Mouse (Mus musculus): ENCODE data around the gene Capn9. TPM values are rescaled to one million over a fixed set of nuclear protein-coding genes. Genes with fewer than 3 reads are reported as not detected.

The Capn9 gene
- polyA plus RNA-seq, 1 experiment from 2014 or later: 0.14 TPM

DNA sequence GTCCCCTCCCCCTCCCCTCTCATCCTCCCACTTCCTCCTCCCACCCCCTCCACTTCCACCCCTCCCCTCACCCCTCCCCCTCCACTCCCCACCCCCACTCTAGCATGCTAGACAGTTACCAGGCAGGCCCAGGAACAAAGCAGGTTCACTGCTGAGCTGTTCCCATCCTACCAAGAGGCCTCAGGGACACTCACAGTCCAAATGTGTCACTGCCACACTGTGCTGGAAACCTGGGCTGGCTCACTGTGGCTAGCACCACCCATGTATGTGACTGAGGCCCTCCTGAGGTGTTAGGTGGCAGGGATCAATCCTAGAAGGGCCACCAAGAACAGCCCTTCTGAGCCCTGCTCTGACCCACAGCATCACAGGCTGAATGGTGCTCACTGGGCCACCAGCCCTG, 72.4 kb downstream of the Capn9 start:
- H3K4me3 ChIP-seq (replicated peaks; ENCODE audit: low read length): no peak overlapping the region
- H3K27me3 ChIP-seq (replicated peaks; ENCODE audit: control insufficient read depth, insufficient read depth, low read length): no peaks in the 10 kb centered on the region
- no peak overlapping the region for H3K27ac ChIP-seq (ENCODE audit: low read length)
- no peaks in the 10 kb centered on the region for H3K36me3 ChIP-seq (ENCODE audit: control insufficient read depth, insufficient read depth)
- no peaks in the 10 kb centered on the region for H3K9me3 ChIP-seq (ENCODE audit: control insufficient read depth, low read length)
- no peak for ATAC-seq
- no peak overlapping the region for H3K4me2 ChIP-seq (ENCODE audit: low read length)
- H3K9ac ChIP-seq (replicated peaks; ENCODE audit: low read depth, low read length): no peak overlapping the region
- peaks cover 28% of the 10 kb centered on the region for H3K4me1 ChIP-seq (replicated peaks; ENCODE audit: control insufficient read depth, insufficient read depth, low read length)

DNA sequence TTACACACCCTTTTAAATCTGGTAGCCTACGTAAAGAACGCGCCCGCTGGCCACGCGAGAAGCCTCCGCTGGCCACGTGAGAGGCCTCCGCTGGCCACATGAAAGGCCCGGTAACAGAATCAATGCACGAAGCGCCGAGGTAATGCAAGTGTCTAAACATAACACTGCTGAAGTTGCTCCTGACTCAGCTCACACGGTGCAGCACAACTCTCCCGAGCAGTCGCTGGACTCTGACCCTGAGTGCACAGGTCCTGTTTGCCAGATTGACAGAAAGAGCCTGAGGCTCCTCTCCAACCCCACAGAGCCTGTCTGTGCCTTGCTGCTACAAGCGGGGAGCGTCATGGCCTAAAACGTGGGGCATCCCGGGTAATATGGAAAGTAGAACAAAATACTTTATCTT, 75.9 kb downstream of the Capn9 start:
- WGBS: 91% methylated on average over 20 of the region's 20 CpGs
- no peaks in the 10 kb centered on the region for H3K36me3 ChIP-seq (ENCODE audit: control insufficient read depth, insufficient read depth)
- H3K4me3 ChIP-seq (replicated peaks; ENCODE audit: low read length): no peak overlapping the region

DNA sequence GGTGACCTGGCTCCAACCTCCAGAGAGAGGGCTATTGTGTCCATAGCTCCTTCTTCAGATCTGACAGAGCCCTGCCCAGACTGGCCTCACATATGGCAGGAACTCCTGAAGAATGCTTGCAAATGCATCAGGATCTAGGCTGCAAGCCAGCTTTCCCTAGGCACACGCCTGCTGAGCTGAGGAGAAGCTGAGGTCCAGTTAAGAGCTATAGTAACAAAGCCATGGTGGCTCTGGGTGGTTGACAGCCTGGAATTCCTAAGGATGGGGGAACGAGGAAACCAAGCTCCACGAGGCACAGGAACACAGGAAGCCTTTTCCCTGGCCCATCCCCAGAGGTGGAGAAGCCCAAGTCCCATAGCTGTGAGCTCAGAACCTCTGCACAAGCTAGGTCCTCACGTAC, 76.6 kb downstream of the Capn9 start:
- Histone ChIP-seq H3K27me3 (replicated peaks; ENCODE audit: control insufficient read depth, insufficient read depth, low read length) (no peaks in the 10 kb centered on the region), H3K9me3 (ENCODE audit: control insufficient read depth, low read length) (no peaks in the 10 kb centered on the region), H3K4me1 (replicated peaks; ENCODE audit: control insufficient read depth, insufficient read depth, low read length) (peaks cover 15% of the 10 kb centered on the region), H3K9ac (replicated peaks; ENCODE audit: low read depth, low read length) (no peak overlapping the region), H3K36me3 (ENCODE audit: control insufficient read depth, insufficient read depth) (no peaks in the 10 kb centered on the region), H3K4me2 (ENCODE audit: low read length) (no peak overlapping the region), H3K27ac (ENCODE audit: low read length) (peak overlapping the region; percentile 44; the same call in 1 of the 2 replicates), H3K4me3 (replicated peaks; ENCODE audit: low read length) (no peak overlapping the region)
- peak; percentile 47; the same call in 1 of the 2 replicates for ATAC-seq
- WGBS: 25% methylated on average over 4 of the region's 4 CpGs

More for the DNA sequence above, 75.9 kb downstream of the Capn9 start:
- no peak for ATAC-seq
- Histone ChIP-seq H3K9me3 (ENCODE audit: control insufficient read depth, low read length) (no peaks in the 10 kb centered on the region), H3K4me1 (replicated peaks; ENCODE audit: control insufficient read depth, insufficient read depth, low read length) (peaks cover 15% of the 10 kb centered on the region), H3K27ac (ENCODE audit: low read length) (no peak overlapping the region), H3K27me3 (replicated peaks; ENCODE audit: control insufficient read depth, insufficient read depth, low read length) (no peaks in the 10 kb centered on the region), H3K9ac (replicated peaks; ENCODE audit: low read depth, low read length) (no peak overlapping the region), H3K4me2 (ENCODE audit: low read length) (no peak overlapping the region)

DNA sequence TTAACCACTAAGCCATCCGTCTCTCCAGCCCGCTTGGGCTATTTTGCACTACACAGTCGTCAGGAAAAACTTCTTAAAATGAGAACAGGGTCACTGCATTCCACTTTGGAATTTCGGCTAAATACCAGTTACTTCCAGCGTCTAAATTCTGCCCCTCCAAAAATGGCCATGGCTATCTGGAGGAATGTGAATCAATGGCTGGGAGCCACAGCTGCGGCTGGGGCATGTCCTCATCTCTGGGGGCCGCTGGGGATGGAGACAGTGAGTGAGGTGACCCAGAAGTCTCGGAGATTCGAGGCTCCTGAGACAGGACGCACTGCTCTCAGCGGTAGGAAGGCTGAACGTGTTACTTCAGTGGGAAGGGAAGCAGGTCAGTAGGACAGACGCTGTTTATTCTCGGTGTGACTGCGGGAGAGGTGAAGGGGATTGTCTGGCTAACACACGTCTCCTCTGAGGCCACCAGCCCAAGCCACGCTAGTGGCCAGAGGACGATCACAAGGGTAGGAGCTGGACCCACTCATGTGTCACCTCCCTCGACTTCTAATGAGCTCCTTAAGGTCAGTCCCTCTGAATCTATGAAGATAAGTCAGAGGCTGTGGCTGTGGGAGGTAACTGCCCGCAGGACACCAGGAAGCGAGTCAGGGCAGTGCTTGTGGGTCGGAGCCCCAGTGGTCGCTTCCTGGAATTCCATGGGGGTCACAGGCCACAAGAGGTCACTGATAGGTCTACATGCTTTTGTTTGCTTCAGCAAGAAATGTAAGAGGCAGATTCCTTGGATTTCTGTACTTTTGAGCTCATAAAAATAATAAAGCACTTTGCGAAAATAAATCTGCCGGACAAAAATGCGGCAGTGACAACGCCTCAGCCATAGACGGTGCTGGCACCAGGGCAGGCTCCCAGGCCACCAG, 77.9 kb downstream of the Capn9 start:
- H3K27ac ChIP-seq (ENCODE audit: low read length): no peak overlapping the region
- ATAC-seq: no peak
- no peak overlapping the region for H3K4me3 ChIP-seq (replicated peaks; ENCODE audit: low read length)
- WGBS: 86% methylated on average over 28 of the region's 28 CpGs
- no peaks in the 10 kb centered on the region for H3K36me3 ChIP-seq (ENCODE audit: control insufficient read depth, insufficient read depth)
- peaks cover 19% of the 10 kb centered on the region for H3K4me1 ChIP-seq (replicated peaks; ENCODE audit: control insufficient read depth, insufficient read depth, low read length)
- no peaks in the 10 kb centered on the region for H3K27me3 ChIP-seq (replicated peaks; ENCODE audit: control insufficient read depth, insufficient read depth, low read length)
- no peaks in the 10 kb centered on the region for H3K9me3 ChIP-seq (ENCODE audit: control insufficient read depth, low read length)
- H3K9ac ChIP-seq (replicated peaks; ENCODE audit: low read depth, low read length): no peak overlapping the region
- no peak overlapping the region for H3K4me2 ChIP-seq (ENCODE audit: low read length)

DNA sequence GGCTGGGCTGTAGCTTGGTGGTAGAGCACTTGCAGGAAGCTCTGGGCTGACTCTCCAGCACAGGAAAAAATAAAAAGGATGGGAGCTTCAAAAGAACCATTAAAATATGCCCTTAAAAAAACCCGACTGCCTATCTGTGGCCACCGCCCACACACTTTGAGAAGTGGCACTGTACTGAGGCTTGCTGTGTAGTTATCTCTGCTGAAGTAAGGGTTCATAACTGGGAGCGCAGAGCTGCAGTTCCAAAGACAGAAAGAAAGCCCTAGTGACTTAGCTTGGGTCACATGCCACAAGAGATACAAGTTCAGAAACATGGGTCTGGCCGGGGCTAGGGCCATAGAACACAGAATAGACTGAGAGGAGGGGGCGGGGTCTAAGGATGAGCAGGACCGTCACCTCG, 82.0 kb downstream of the Capn9 start:
- Histone ChIP-seq H3K27ac (ENCODE audit: low read length) (peak overlapping the region; percentile 56), H3K4me1 (replicated peaks; ENCODE audit: control insufficient read depth, insufficient read depth, low read length) (peaks cover 44% of the 10 kb centered on the region), H3K36me3 (ENCODE audit: control insufficient read depth, insufficient read depth) (peaks cover 2% of the 10 kb centered on the region; the same call in 1 of the 2 replicates), H3K27me3 (replicated peaks; ENCODE audit: control insufficient read depth, insufficient read depth, low read length) (no peaks in the 10 kb centered on the region), H3K9ac (replicated peaks; ENCODE audit: low read depth, low read length) (no peak overlapping the region), H3K9me3 (ENCODE audit: control insufficient read depth, low read length) (no peaks in the 10 kb centered on the region), H3K4me3 (replicated peaks; ENCODE audit: low read length) (no peak overlapping the region), H3K4me2 (ENCODE audit: low read length) (no peak overlapping the region)
- no peak for ATAC-seq
- WGBS: 74% methylated on average over 7 of the region's 7 CpGs

DNA sequence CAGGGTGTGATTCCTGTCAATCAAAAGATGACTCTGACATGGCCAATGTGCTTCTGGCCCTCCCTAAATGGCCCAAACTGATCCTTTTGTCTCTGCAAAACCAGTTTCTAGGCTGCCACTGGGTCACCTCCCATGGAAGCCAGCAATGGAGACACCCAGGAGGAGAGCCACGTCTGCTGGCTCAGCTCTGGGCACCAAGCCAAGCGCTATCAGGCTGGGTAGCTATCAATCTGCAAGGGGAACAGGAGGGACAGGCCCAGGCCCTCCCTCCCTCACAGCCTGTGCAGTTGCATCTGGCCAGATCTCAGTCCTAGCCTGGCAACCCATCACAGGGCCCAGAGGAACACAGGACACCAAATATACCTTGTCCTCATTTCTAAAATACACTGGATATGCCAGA, 82.5 kb downstream of the Capn9 start:
- no peak overlapping the region for H3K4me3 ChIP-seq (replicated peaks; ENCODE audit: low read length)
- ATAC-seq: peak; percentile 56
- H3K9ac ChIP-seq (replicated peaks; ENCODE audit: low read depth, low read length): no peak overlapping the region
- H3K4me2 ChIP-seq (ENCODE audit: low read length): no peak overlapping the region
- H3K4me1 ChIP-seq (replicated peaks; ENCODE audit: control insufficient read depth, insufficient read depth, low read length): peaks cover 44% of the 10 kb centered on the region
- no peaks in the 10 kb centered on the region for H3K27me3 ChIP-seq (replicated peaks; ENCODE audit: control insufficient read depth, insufficient read depth, low read length)
- 31% methylated on average over 2 of the region's 2 CpGs for WGBS
- H3K9me3 ChIP-seq (ENCODE audit: control insufficient read depth, low read length): no peaks in the 10 kb centered on the region
- H3K36me3 ChIP-seq (ENCODE audit: control insufficient read depth, insufficient read depth): peaks cover 2% of the 10 kb centered on the region; the same call in 1 of the 2 replicates
- peak overlapping the region; percentile 56 for H3K27ac ChIP-seq (ENCODE audit: low read length)

DNA sequence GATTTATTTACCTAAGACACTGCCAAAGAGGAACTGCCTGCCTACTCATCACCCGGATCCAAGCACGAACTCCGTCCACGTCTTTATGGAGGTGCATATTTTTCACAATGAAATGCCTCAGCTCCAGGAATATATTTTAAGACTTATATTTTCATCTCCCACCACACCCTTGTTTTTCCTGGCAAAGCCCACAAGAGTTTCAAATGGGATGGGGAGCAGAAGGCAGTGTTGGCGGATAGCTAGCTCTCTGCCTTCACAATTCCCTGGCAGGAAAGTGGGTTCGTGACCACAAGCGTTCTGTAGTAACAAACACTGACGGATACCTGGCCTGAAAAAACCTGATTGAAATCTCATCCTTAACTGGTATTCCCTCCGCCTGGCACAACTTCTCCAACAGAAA, 85.9 kb downstream of the Capn9 start:
- peak overlapping the region; percentile 91 for H3K4me2 ChIP-seq (ENCODE audit: low read length)
- H3K9ac ChIP-seq (replicated peaks; ENCODE audit: low read depth, low read length): peak overlapping the region; percentile 90
- WGBS: 42% methylated on average over 9 of the region's 9 CpGs
- peaks cover 44% of the 10 kb centered on the region for H3K4me1 ChIP-seq (replicated peaks; ENCODE audit: control insufficient read depth, insufficient read depth, low read length)
- no peaks in the 10 kb centered on the region for H3K9me3 ChIP-seq (ENCODE audit: control insufficient read depth, low read length)
- H3K4me3 ChIP-seq (replicated peaks; ENCODE audit: low read length): peak overlapping the region; percentile 87
- H3K36me3 ChIP-seq (ENCODE audit: control insufficient read depth, insufficient read depth): peaks cover 2% of the 10 kb centered on the region; the same call in 1 of the 2 replicates
- H3K27me3 ChIP-seq (replicated peaks; ENCODE audit: control insufficient read depth, insufficient read depth, low read length): no peaks in the 10 kb centered on the region
- ATAC-seq: no peak
- 0 out of 2 replicates have a peak overlapping the region, but pooled peaks have one; percentile 23 for H3K27ac ChIP-seq (ENCODE audit: low read length)

DNA sequence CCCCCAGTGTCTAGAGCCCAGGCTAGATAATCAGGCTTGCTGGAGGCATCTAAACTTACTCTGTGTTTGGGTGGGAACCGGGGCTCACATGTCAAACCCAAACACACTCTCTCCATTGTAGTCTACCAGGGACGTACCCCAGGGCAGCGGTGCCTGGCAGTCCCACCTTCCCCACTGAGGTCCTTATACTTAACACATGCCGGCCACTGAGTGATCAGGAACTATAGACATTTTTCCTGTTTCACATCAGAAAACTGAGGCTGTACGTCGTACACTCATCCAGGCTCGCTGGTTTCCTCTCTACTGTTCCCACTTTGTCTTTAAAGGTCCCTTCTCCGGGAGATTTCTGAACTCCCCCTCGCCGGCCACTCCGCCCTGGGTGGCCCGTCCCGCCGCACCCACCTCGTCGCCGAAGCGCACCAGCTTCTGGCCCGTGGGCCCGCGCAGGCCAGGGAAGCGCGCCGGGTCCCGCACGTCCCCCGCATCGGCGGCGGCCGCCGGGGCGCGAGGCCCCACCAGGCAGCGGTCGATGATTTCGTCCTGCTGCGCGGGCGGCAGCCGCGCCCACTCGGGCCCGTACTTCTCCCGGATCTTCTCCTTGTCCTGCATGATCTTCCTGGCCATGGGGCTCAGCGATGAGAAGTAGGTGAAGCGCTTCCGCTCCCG, 86.7 kb downstream of the Capn9 start:
- Histone ChIP-seq H3K4me3 (replicated peaks; ENCODE audit: low read length) (peak overlapping the region; percentile 87), H3K9me3 (ENCODE audit: control insufficient read depth, low read length) (no peaks in the 10 kb centered on the region), H3K9ac (replicated peaks; ENCODE audit: low read depth, low read length) (peak overlapping the region; percentile 90), H3K36me3 (ENCODE audit: control insufficient read depth, insufficient read depth) (peaks cover 2% of the 10 kb centered on the region; the same call in 1 of the 2 replicates), H3K27me3 (replicated peaks; ENCODE audit: control insufficient read depth, insufficient read depth, low read length) (no peaks in the 10 kb centered on the region), H3K4me2 (ENCODE audit: low read length) (peak overlapping the region; percentile 91), H3K27ac (ENCODE audit: low read length) (peak overlapping the region; percentile 89), H3K4me1 (replicated peaks; ENCODE audit: control insufficient read depth, insufficient read depth, low read length) (peaks cover 44% of the 10 kb centered on the region)
- ATAC-seq: peak; percentile 48
- under 1% methylated on average over 49 of the region's 49 CpGs for WGBS

DNA sequence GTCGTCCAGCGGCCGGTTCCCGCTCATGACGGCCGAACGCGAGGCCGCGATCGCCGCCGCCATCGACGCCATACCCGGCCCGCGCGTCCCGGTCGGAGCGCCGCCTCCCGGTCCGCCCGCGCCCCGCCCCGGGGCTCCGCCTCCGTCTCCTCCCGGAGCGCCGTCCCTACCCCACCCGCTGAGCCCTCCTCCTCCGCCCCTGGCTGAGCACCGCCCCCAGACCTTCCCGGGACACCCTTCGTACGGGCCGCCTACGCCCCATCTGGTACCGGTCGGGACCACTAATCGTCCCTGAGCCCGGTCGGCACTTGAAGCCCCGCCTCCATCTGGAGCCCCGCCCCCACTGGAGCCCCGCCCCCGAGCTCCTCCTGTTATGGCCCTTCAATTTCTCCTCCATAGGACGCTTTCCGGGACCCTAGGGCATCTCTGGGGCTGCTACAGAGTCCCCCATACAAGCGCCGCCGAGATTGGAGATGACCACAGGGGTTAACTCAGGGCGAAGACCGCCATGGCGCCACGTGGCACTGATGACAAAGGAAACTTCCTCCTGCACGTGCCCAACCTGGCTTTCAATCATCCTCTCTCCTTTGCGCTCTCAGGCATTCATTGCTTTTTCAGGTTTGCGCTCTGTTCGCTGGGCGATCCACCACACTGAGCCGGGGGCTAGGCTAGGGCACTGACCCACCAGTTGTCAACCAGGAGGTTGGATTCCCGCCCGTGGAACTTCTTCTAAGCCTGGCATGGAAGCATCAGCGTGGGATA, 87.4 kb downstream of the Capn9 start, which contains the start of gene 2310022B05Rik:
Gene 2310022B05Rik (minus strand): TSS at position 258 of the 762 bp plus-strand sequence.
- Histone ChIP-seq H3K36me3 (ENCODE audit: control insufficient read depth, insufficient read depth) (peaks cover 2% of the 10 kb centered on the region; the same call in 1 of the 2 replicates), H3K4me2 (ENCODE audit: low read length) (peak within 1 kb of the TSS; percentile 91), H3K9ac (replicated peaks; ENCODE audit: low read depth, low read length) (peak within 1 kb of the TSS; percentile 90), H3K4me3 (replicated peaks; ENCODE audit: low read length) (peak within 1 kb of the TSS; percentile 87), H3K4me1 (replicated peaks; ENCODE audit: control insufficient read depth, insufficient read depth, low read length) (peaks cover 43% of the 10 kb centered on the region), H3K27me3 (replicated peaks; ENCODE audit: control insufficient read depth, insufficient read depth, low read length) (no peaks in the 10 kb centered on the region), H3K9me3 (ENCODE audit: control insufficient read depth, low read length) (no peaks in the 10 kb centered on the region), H3K27ac (ENCODE audit: low read length) (peak within 1 kb of the TSS; percentile 89)
- WGBS: 1% methylated on average over 60 of the region's 69 CpGs
- ATAC-seq: peak; percentile 88

Measured in forebrain, embryonic 16.5 days (tissue).